Mouse (Mus musculus) T-helper 17 cell (primary cell): ENCODE results near the gene Ptprk.

Experiments used
- in situ Hi-C, 2 experiments: fragments of 300-600 bp; cut with MboI, MseI; formaldehyde crosslinking; loops; 1 replicate in 1 of 2; 2 replicates in 1 of 2; pipeline ENCODE4 v1.15.1; 2025; ENCODE audit warnings: high pct_unique_total_duplicates in 2 of 2

Ptprk gene

DNA sequence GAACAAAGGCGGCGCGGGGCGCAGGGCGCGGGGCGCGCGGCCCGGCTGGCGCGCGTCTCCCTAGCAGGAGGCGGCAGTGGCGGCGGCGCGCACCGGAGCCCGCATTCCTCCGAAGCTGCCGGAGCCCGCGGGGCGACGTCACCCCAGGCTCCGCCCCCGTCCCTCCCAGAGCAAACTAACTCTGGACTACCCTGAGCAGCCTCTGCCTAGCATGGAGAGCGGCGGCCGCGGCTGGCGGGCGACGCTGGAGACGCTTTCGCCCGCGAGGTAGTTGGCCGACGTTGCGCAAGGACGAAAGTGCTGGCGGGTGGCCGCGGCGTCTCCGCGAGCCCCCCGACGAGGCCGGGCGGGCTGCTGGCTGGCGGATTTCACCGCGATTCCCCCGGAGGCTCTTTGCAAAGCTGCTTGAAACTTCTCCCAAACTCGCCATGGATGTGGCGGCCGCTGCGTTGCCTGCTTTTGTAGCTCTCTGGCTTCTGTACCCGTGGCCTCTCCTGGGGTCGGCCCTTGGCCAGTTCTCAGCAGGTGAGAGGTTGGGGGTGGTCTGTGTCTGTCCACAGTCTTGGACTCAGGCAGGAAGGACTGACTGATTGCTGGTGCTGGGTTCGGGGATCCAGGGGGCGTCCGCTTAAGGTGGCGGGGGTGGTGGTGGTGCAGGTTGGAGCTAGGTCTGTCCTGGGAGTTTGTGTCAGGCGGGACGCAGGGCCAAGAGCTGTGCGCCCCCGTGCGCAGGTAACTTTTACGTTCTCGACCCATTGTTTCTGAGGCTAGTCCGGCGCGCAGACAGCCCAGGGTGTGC lies at the start of gene Ptprk:
Ptprk (plus strand) TSS at position 168 of the 799 bp plus-strand sequence.
- in situ Hi-C loops = no loop called here

DNA sequence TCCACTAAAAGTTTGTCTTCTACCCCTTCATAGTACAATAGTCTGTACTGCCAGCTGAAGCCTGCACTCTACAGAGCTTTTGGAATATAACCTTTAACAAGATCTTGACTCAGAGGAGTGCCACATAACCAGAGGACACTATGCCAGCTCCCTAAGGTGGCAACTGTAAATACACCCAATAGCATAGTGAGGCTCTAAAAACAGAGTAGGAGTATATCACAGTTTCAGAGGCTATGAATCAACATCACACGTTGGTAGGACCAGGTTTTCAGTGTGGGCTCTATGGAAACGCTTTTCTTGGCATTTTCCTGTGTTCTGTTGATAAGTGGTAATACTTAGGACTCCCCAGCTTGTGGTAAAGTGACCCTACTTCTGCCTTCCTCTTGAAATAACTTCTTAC lies 46.8 kb upstream of the Ptprk start:
- in situ Hi-C loops = no loop called here

DNA sequence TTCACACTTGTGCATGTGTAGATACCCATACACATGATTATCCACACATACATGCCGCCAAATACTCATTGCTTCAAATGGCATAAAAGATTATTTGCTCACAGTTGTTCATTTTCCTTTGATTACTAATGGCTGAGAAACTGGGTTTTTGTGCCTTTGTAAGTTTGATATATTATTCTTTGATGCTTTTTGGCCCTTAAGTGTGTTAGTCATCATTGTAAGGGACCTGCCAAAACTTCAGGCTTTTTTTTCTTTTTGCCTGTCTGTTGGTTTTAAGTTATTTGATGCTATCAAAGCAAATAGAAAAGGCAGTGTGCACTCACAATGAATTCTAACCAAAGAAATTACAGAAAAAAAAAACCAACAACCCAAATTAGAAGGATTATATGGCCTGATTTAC lies 38.2 kb upstream of the Ptprk start:
- in situ Hi-C loops = no loop called here

DNA sequence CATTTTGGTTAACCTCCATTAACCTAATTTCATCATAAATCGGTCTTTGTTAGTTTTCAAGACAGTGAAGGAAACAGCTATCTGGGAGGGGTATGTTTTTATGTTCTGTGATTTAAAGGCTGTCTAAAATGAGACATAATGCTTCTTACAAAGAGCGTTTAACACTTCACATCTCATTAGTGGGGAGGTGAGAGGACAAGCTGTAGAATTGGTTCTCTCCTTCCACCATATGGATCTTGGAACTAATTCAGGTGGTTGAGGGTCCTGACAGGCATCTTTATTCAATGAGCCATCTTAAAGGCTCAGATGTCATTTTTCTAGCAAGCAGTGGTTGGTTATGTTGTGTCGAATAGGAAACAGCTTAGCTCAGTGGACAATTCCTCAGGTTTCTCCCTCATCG lies 19.9 kb upstream of the Ptprk start:
- in situ Hi-C loops = no loop called here

DNA sequence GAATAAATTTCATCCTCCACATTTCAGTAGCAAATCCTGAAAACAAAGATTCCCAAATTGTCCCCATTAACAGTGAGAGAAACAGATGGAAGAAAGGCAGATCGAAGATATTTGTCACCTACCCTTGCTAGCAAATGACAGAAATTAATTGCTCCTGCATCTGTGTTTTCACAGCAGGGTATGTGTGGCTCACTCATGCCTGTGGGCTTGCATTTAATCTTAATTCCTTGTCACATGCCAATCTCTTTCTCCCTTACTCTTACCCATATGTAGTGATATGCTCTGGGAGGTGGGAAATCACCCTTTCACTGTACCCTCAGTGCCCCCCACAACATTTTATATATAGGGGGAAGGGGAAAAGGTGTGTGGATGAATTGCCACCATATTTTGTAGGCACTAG lies 15.4 kb upstream of the Ptprk start:
- in situ Hi-C loops = no loop called here

DNA sequence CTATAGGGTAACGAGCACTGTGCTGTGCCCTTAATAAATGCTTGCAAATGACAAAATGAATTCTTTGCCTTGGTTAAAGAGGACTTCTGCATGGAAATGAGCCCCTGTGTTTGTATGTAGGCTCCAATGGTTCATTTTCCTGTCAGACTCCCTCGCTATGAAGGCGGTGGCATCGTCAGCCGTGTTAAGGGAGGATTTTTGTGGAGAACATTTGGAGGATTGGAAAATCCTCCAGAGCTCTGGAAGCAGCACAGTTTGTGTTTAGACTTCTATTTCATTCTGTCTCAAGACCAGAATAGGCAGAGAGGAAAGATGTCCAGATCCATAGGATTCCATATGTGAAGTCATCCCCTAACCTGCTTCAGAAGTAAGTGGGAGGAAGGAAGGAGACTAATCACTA lies 6.6 kb upstream of the Ptprk start:
- in situ Hi-C loops = no loop called here

DNA sequence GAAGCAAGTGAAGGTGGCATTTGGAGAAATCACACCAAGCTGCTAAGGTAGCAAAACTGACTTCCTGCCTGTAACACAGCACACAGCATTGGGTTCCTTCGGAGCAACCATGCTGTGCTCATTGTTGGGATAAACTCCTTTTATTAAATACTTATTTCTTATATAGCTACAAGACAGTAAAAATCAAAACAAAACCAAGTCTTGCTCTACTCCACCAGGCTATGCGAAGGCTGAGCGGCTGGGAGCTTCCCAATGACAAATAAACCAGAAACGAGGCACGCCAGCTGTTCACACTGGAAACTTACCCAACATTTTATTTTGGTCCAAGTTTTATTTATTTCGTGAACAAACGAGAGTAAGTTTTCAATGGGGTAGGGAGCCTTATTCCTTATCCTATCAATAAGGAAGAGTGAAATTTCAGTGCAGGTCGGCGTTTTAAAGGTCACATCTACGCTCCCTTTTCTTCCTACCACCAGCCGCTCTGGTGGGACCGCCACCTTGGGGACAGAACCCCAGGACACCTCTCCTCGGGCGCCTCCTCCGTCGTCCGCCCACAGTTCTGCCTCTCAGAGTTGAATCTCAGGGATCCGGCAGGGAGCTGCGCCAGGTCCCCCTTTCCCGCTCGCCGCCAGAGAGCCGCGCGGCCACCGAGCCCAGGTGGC lies 498 bp upstream of the Ptprk start:
- in situ Hi-C loops = no loop called here

DNA sequence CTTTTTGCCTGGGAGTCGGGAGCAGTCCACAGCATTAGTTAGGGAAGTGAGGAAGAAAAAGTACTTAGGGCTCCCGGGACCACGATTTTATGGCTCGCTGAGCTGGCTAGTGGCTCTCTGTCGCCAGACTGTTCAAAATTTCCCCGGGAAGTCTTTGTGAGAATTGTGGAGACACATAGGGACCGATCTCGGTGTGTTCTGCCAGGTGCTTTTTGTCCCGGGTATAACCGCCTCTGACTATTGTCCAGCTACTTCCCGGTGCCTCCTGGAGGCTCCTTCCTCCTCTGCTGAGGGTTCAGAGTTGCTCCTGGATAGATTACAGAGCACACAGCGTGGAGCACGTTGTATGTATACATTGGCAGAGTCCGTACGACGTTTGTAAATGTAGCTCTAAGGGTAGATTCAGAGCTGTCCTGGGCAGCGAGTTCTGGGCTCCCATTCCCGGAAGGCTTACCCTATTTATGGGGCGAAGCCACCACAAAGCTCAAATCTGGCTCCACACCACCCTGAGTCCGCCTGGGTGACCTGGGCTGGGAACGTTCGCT lies 943 bp downstream of the Ptprk start:
- in situ Hi-C loops = no loop called here

DNA sequence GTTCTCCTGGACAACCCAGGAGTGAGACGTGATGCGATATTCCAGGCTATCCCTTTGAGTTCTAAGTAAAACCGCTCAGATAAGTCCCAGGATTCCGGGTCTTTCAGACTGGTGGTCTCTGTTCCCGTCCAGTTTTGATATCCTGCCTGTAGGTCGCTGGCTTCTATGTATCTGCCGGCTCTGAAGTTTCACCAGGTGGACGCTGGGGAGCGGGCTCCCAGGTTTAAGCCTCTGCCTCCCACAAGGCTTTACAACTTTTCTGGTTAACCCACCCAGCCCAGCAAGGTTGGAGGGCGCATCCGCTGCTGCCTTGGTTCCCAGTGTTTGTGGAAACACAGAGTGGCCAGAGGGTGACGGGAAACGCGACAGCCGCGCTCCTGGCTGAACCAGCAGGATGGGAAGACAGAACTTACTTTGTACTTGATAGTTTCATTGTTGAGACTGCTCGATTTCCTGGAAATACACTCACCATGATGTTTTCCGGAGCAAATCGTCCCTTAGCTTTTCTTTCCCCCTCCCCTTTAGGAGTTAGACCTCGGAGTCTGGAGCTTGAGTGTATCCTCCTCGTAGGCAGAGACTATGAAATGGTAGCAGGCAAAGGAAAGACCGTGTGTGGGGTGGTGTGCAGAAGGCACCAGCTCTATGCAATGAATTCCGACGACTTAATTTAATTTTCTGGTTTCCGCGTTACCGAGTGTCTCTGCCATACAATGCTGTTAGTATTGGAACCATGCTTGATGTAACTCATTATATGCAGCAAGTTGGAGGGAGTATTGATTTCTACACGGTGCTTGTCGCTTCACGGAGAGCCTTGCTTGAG lies 1.6 kb downstream of the Ptprk start:
- in situ Hi-C loops = no loop called here

DNA sequence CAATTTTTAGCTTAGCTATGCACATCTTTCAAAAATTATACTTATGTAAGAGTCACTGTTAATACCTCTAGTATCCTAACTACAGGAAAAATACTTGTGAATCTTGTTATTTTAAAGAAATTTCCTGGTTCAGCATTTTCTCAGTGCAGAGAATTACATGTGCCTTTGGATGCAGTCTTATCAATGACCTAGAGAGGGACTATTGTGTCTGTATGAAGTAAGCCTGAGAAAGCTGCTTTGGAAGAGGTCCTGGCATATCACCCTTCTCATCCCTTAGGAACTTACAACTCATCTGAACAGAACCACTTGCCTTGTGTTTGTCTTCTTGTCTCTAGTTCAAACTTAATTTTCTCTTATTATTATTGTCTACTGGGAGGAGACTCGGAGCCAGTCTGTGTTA lies 3.6 kb downstream of the Ptprk start:
- in situ Hi-C loops = no loop called here

DNA sequence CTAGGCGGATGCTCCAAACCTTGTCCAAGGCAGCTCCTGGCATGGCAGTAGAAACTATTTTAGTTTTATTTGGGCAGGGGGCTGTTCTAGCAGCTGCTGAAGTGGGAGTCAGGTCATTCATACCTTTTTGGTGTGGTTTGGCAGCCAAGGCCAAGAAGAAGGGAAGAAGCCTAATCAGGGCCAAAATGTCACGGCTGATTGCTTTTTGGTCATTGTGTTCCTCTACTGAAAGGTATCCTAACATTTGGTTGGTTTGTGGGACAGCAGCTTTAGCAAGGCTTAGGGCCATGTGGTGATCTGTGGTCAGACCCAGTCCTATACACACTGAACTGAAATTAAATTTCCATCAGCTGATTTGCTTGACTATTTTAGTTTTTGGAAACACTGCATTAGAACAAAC lies 6.6 kb downstream of the Ptprk start:
- in situ Hi-C loops = no loop called here

DNA sequence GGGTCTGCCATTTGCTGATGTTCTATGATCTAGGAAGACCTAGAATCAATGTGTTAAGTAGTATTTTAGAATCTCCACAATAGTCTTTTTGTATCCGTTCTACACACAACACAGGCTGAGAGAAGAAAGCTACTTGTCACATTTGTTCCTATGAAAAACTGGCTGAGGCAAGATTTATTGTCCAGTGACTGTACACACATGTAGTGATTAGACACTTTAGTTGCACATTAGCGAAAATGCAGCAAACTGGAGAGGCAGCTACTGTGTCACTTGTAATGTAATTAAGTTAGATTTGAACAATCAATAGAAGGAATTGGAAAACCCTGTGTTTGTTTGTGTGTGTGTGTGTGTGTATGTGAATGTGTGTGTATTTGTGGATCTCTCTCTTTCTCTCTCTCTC lies 8.6 kb downstream of the Ptprk start:
- in situ Hi-C loops = no loop called here

DNA sequence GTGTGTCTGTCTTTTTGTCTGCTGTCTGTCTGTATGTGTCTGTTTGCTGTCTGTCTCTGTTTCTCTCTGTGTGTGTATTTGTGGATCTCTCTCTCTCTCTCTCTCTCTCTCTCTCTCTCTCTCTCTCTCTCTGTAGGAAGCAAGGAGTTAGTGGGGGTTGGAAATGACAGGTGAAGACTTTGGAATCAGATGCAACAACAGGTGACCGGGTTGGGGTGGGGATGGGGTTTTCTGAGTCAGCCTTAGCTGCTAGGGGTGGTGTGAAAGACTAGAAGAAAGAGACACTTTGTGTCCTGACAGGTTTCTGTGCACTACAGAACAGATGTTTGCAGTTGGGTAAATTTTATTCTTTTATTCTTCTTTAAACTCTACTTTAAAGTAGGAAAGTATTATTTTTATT lies 9.0 kb downstream of the Ptprk start:
- in situ Hi-C loops = no loop called here

DNA sequence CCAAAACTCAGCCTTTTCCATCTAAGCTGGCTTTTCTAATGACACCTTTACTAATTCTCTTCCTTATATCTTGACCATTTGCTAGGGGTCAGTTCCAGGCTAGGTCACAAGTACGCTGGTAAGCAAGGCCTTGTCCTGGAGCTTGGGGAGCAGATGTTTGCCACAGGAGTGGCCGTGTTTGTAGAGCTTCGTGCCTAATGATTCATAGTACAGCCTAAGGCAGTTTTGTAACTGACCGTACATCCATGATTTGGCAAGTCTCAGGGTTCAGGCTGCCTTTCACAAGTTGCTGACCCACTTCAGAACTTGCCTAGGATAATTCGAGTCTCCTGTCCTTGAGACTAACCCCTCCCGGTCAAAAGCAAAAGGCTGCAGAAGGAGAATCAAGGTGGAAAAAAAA lies 12.7 kb downstream of the Ptprk start:
- in situ Hi-C loops = no loop called here

DNA sequence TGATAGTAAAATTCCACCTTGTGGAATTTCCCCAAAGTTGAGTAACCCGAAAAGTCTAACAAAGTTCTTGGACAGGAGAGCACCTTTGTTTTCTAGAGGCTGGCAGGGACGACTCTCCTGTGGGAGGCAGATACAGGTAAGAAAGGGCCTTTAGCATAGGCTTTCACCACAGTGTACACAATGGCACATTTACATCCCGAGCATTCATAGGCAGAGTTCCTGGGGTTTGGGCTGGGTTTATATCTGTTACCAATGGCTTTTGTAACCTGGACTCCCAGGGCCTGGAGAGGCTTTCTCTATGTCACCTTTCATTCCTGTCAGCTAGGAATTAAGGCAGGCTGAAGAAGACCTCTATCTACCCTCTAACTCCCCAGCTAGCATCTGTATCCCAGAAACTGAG lies 13.1 kb downstream of the Ptprk start:
- in situ Hi-C loops = no loop called here

DNA sequence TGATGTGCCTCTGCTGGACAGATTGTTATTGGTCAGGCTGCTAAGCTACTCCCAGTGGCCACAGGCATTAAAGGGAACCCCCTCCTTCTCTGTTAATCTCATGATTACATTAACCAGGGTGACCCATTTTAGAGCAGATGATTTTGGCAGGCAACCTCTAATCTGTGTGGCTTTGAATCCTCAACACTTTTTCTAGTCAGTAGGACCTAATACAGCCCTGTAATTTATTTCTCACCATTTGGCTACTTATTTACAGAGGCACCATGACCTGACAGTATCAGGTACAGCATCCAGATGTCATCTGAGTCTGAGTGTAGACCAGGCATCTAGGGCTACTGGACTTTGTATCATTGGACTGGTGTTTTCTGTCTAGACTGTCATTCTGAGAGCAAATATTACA lies 21.4 kb downstream of the Ptprk start:
- in situ Hi-C loops = no loop called here

DNA sequence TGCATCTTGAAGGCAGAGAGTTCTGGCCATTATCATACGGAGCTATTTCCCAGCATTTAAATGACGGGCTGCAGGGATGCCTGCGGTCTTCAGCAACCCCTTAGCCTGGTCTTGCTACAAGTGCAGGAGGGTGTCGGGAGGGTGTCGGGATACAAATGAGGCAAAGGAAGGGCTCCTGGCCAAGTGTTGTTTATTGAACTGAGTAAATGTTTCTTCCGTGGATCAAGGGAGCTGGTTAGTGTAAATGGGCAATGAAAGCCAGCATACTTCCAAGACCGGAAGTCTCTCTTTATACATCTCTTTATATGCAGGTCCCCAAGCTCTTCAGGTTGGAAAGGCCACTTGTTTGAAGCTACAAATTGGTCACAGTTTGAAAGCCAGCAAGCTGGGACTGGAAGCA lies 23.0 kb downstream of the Ptprk start:
- in situ Hi-C loops = no loop called here

DNA sequence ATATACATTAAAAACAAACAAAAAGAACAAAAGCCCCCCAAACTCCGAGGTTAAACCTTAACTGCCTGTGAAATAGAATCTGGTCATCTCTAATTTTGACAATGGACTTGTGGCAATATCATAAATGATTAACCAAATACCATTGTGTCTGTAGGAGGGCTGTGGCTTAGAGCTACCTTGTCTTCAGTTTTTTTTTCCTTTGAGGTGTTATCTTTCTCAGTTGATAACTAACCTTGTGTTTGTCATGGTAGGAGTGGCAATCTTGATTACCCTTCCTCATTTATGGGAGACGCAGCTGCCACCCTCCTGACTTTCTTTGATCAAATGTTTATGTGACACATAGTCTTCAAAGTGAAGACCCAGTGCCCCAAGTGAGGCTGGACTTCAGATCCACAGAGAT lies 24.3 kb downstream of the Ptprk start:
- in situ Hi-C loops = no loop called here

DNA sequence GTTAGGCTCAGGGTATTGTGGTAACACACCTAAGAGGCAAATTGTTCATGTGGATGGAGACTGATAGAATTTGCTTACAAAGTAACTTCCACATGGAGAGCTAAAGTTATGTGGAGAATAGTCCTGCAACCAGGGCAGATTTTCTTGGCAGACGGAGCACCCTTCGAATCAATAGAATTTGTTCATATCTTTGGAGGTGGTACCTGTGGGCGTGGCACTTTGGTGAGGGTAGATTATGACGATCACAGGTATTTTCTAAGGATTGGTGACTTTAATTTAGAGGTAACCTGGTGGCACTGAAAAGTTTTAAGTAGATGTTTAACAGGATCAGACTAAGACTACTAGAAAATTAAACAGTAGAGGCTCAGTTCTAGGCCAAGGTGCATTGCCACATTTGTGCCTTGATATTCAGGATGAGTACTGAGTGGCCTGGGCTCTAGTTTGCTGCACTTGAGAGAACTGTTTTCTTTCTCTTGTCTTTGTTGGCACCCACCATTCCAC lies 28.8 kb downstream of the Ptprk start:
- in situ Hi-C loops = no loop called here

DNA sequence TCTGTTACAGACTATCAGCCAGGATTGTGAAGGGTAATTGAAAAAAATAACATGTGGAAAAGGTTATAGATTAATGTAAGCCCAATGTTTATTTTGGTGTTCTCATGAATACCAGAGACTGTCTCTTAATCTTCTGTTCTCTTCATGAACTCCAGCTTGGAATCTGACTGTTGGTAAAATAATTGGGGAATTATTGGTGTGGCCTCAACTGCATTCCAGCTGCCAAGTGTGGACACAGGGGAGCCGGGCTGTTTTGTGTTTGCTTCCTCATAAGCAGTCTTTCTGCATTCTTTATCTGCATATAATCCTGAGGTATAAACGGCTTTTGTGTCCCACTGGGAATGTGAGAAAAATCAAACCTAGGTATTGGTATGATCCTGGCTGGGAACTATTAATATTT lies 29.3 kb downstream of the Ptprk start:
- in situ Hi-C loops = no loop called here

DNA sequence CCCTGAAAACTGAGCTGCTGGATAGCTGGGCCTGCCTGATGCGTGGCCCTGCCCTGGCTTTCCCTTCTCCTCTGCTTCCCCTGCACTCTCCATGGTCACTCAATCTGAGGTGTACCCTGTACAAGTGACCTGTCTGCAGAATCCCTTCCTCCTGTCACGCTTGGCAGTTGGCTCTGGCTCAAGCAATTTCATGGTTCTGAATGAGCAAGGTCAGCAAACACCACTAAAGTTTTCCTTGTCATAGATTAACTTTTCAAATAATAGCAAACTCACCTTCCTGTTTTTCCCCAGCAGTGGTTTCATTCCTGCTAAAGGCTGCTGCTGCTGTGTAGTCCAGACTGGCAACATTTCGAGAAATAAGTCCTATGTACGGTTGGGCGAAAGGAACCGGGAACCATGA lies 30.6 kb downstream of the Ptprk start:
- in situ Hi-C loops = no loop called here
